Mouse (Mus musculus): ENCODE data around the gene Ssh3. TPM values are rescaled to one million over a fixed set of nuclear protein-coding genes. Genes with fewer than 3 reads are reported as not detected.
"Not testable (repeated sequence)": the region's sequence is repeated elsewhere in the genome, so short reads cannot be mapped to it uniquely, and the experiment has no call there.

Ssh3 gene
- polyA plus RNA-seq, 1 experiment from 2014 or later, result 3.1 TPM

GRCm38 (mm10) chr19:4263702-4264101 is 5.3 kb downstream of the Ssh3 start:
- Histone ChIP-seq H3K36me3 (ENCODE audit: control insufficient read depth, insufficient read depth, low read length) (no peaks in the 10 kb centered on the region), H3K4me1 (ENCODE audit: control insufficient read depth, insufficient read depth, low read length) (0 out of 2 replicates have a peak, but pooled peaks cover 3% of the 10 kb centered on the region), H3K9me3 (replicated peaks; ENCODE audit: control insufficient read depth, low read length) (no peaks in the 10 kb centered on the region), H3K9ac (ENCODE audit: low read depth, low read length) (no peak overlapping the region), H3K27ac (ENCODE audit: low read depth, low read length) (no peak overlapping the region), H3K27me3 (ENCODE audit: control insufficient read depth, insufficient read depth, low read length) (peaks cover 22% of the 10 kb centered on the region), H3K4me2 (no peak overlapping the region), H3K4me3 (ENCODE audit: low read depth, low read length) (no peak overlapping the region)
- no peak for ATAC-seq (replicated peaks; ENCODE audit: insufficient number of reproducible peaks, low FRiP score, low TSS enrichment)
- WGBS (ENCODE audit: insufficient replicate concordance), result 63% methylated on average over 14 of the region's 14 CpGs

GRCm38 (mm10) chr19:4262756-4263155 is 6.2 kb downstream of the Ssh3 start:
- H3K9ac ChIP-seq (ENCODE audit: low read depth, low read length), result no peak overlapping the region

DNA sequence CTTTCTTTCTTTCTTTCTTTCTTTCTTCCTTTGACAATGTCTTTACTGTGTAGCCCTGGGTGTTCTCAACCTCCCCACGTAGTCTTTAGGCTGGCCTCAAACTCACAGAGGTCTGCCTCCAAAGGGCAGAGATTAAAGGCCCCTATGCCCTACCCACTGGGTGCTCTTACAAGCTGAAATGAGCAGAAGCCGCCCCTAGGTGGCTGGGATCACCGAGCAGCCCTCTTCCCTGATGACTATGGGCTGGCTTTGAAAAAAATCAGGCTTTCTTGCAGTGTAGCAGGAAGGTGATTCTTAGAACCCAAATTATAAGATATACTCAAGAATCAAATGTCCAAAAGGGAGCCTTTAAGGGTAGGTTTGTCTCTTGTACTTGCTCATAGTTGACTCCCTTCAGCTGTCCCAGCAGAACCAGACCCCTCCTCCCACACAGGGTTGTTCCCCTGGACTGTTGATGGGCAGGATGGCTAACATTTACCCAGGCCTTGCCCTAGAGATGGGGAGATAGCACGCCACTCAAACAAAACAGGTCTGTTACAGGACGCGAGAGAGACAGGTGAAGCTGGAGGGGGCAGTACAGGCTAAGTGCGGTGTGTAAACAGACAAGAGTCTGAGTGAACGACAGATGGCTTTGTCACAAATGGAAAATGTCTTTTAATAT is 7.8 kb downstream of the Ssh3 start:
- peaks cover 6% of the 10 kb centered on the region; the same call in 1 of the 2 replicates for H3K27me3 ChIP-seq (ENCODE audit: control insufficient read depth, insufficient read depth, low read length)
- H3K9ac ChIP-seq (ENCODE audit: low read depth, low read length), result no peak overlapping the region
- no peak overlapping the region for H3K27ac ChIP-seq (ENCODE audit: low read depth, low read length)
- H3K4me1 ChIP-seq (ENCODE audit: control insufficient read depth, insufficient read depth, low read length), result peaks cover 5% of the 10 kb centered on the region
- ATAC-seq (replicated peaks; ENCODE audit: insufficient number of reproducible peaks, low FRiP score, low TSS enrichment), result no peak
- H3K36me3 ChIP-seq (ENCODE audit: control insufficient read depth, insufficient read depth, low read length), result no peaks in the 10 kb centered on the region
- no peak overlapping the region for H3K4me3 ChIP-seq (ENCODE audit: low read depth, low read length)
- no peak overlapping the region for H3K4me2 ChIP-seq
- H3K9me3 ChIP-seq (replicated peaks; ENCODE audit: control insufficient read depth, low read length), result no peaks in the 10 kb centered on the region
- 54% methylated on average over 8 of the region's 8 CpGs for WGBS (ENCODE audit: insufficient replicate concordance)

More at GRCm38 (mm10) chr19:4262756-4263155, 6.2 kb downstream of the Ssh3 start:
- 71% methylated on average over 6 of the region's 6 CpGs for WGBS (ENCODE audit: insufficient replicate concordance)
- ATAC-seq (replicated peaks; ENCODE audit: insufficient number of reproducible peaks, low FRiP score, low TSS enrichment), result no peak
- Histone ChIP-seq H3K36me3 (ENCODE audit: control insufficient read depth, insufficient read depth, low read length) (no peaks in the 10 kb centered on the region), H3K27me3 (ENCODE audit: control insufficient read depth, insufficient read depth, low read length) (peaks cover 12% of the 10 kb centered on the region), H3K4me3 (ENCODE audit: low read depth, low read length) (no peak overlapping the region), H3K4me2 (no peak overlapping the region), H3K27ac (ENCODE audit: low read depth, low read length) (no peak overlapping the region), H3K9me3 (replicated peaks; ENCODE audit: control insufficient read depth, low read length) (no peaks in the 10 kb centered on the region), H3K4me1 (ENCODE audit: control insufficient read depth, insufficient read depth, low read length) (peaks cover 1% of the 10 kb centered on the region; the same call in 1 of the 2 replicates)

- peaks cover 5% of the 10 kb centered on the region for H3K4me1 ChIP-seq (ENCODE audit: control insufficient read depth, insufficient read depth, low read length)
- H3K9me3 ChIP-seq (replicated peaks; ENCODE audit: control insufficient read depth, low read length), result no peaks in the 10 kb centered on the region
- H3K4me3 ChIP-seq (ENCODE audit: low read depth, low read length), result peak overlapping the region; percentile 55
- no peaks in the 10 kb centered on the region for H3K36me3 ChIP-seq (ENCODE audit: control insufficient read depth, insufficient read depth, low read length)
- no peaks in the 10 kb centered on the region for H3K27me3 ChIP-seq (ENCODE audit: control insufficient read depth, insufficient read depth, low read length)
- 24% methylated on average over 12 of the region's 12 CpGs for WGBS (ENCODE audit: insufficient replicate concordance)
- H3K9ac ChIP-seq (ENCODE audit: low read depth, low read length), result peak overlapping the region; percentile 62
- no peak overlapping the region for H3K27ac ChIP-seq (ENCODE audit: low read depth, low read length)
- ATAC-seq (replicated peaks; ENCODE audit: insufficient number of reproducible peaks, low FRiP score, low TSS enrichment), result no peak
- H3K4me2 ChIP-seq, result peak overlapping the region; percentile 96
Measured at GRCm38 (mm10) chr19:4257897-4258252, 11.1 kb downstream of the Ssh3 start.

- Histone ChIP-seq H3K9ac (ENCODE audit: low read depth, low read length) (peak overlapping the region; percentile 62), H3K4me1 (ENCODE audit: control insufficient read depth, insufficient read depth, low read length) (peaks cover 5% of the 10 kb centered on the region), H3K9me3 (replicated peaks; ENCODE audit: control insufficient read depth, low read length) (no peaks in the 10 kb centered on the region), H3K27me3 (ENCODE audit: control insufficient read depth, insufficient read depth, low read length) (no peaks in the 10 kb centered on the region), H3K27ac (ENCODE audit: low read depth, low read length) (no peak overlapping the region), H3K4me2 (peak overlapping the region; percentile 96), H3K36me3 (ENCODE audit: control insufficient read depth, insufficient read depth, low read length) (no peaks in the 10 kb centered on the region), H3K4me3 (ENCODE audit: low read depth, low read length) (peak overlapping the region; percentile 55)
- ATAC-seq (replicated peaks; ENCODE audit: insufficient number of reproducible peaks, low FRiP score, low TSS enrichment), result peak; percentile 79
- 1% methylated on average over 41 of the region's 41 CpGs for WGBS (ENCODE audit: insufficient replicate concordance)
Measured at GRCm38 (mm10) chr19:4257216-4257896, 11.6 kb downstream of the Ssh3 start.

GRCm38 (mm10) chr19:4255583-4256162 is 13.3 kb downstream of the Ssh3 start:
- Histone ChIP-seq H3K27me3 (ENCODE audit: control insufficient read depth, insufficient read depth, low read length) (no peaks in the 10 kb centered on the region), H3K9me3 (replicated peaks; ENCODE audit: control insufficient read depth, low read length) (no peaks in the 10 kb centered on the region), H3K27ac (ENCODE audit: low read depth, low read length) (no peak overlapping the region), H3K36me3 (ENCODE audit: control insufficient read depth, insufficient read depth, low read length) (no peaks in the 10 kb centered on the region), H3K4me3 (ENCODE audit: low read depth, low read length) (no peak overlapping the region), H3K4me2 (no peak overlapping the region), H3K4me1 (ENCODE audit: control insufficient read depth, insufficient read depth, low read length) (peaks cover 5% of the 10 kb centered on the region), H3K9ac (ENCODE audit: low read depth, low read length) (no peak overlapping the region)
- ATAC-seq (replicated peaks; ENCODE audit: insufficient number of reproducible peaks, low FRiP score, low TSS enrichment), result no peak
- WGBS (ENCODE audit: insufficient replicate concordance), result 68% methylated on average over 11 of the region's 11 CpGs

DNA sequence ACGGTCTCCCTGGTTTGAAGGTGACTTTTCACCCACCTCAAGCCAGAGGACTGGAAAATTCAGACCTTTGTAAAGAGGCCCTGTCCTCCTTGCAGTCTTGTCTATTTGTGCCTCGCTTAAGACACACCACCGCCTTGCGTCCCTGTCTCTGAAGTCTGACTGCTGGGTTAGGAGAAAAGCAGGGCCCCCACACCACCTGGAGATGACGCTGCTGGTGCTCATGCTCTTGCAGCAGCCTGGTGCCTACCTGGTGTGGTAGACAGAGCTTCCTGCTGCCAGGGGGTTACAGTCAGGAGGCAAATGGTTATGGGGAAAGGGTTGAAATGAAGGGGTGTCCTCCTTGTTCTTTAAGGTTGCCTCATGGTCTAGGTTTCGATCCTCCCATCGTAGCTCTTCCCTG is 14.8 kb downstream of the Ssh3 start:
- ATAC-seq (replicated peaks; ENCODE audit: insufficient number of reproducible peaks, low FRiP score, low TSS enrichment), result no peak
- Histone ChIP-seq H3K4me2 (no peak overlapping the region), H3K27ac (ENCODE audit: low read depth, low read length) (no peak overlapping the region), H3K36me3 (ENCODE audit: control insufficient read depth, insufficient read depth, low read length) (no peaks in the 10 kb centered on the region), H3K9me3 (replicated peaks; ENCODE audit: control insufficient read depth, low read length) (no peaks in the 10 kb centered on the region), H3K9ac (ENCODE audit: low read depth, low read length) (no peak overlapping the region), H3K27me3 (ENCODE audit: control insufficient read depth, insufficient read depth, low read length) (no peaks in the 10 kb centered on the region), H3K4me1 (ENCODE audit: control insufficient read depth, insufficient read depth, low read length) (peaks cover 5% of the 10 kb centered on the region), H3K4me3 (ENCODE audit: low read depth, low read length) (no peak overlapping the region)
- 76% methylated on average over 7 of the region's 7 CpGs for WGBS (ENCODE audit: insufficient replicate concordance)

- H3K4me1 ChIP-seq (ENCODE audit: control insufficient read depth, insufficient read depth, low read length); ATAC-seq (replicated peaks; ENCODE audit: insufficient number of reproducible peaks, low FRiP score, low TSS enrichment); H3K9me3 ChIP-seq (replicated peaks; ENCODE audit: control insufficient read depth, low read length); H3K9ac ChIP-seq (ENCODE audit: low read depth, low read length); H3K4me2 ChIP-seq; H3K27me3 ChIP-seq (ENCODE audit: control insufficient read depth, insufficient read depth, low read length); H3K36me3 ChIP-seq (ENCODE audit: control insufficient read depth, insufficient read depth, low read length); H3K27ac ChIP-seq (ENCODE audit: low read depth, low read length); H3K4me3 ChIP-seq (ENCODE audit: low read depth, low read length): not testable (repeated sequence)
- 58% methylated on average over 1 of the region's 1 CpGs for WGBS (ENCODE audit: insufficient replicate concordance)
Measured at GRCm38 (mm10) chr19:4248683-4249082, 20.3 kb downstream of the Ssh3 start.

All from heart, embryonic 11.5 days (tissue).